Mouse (Mus musculus) brain, embryonic 18.5 days (tissue): ENCODE results near the gene Tec.

Experiments used
- DNase-seq: peaks from one replicate; pipeline ENCODE4 v3.0.0-alpha.2; 2012; ENCODE audit warnings: low read depth, low spot score

Gene Tec

GRCm38 (mm10) chr5:72868091-72868875 is at the start of gene Tec:
Tec (minus strand) TSS chr5:72868483.
- no peak for DNase-seq

GRCm38 (mm10) chr5:72916851-72917250 is 48.6 kb upstream of the Tec start:
- DNase-seq, result no peak

- no peak for DNase-seq
These were observed 47.8 kb upstream of the Tec start for GRCm38 (mm10) chr5:72916048-72916447.

GRCm38 (mm10) chr5:72914633-72915561 is 46.6 kb upstream of the Tec start:
- DNase-seq, result no peak

GRCm38 (mm10) chr5:72913648-72914557 is 45.6 kb upstream of the Tec start, which contains the start of gene Slain2:
Slain2 (plus strand) TSS chr5:72914304.
- DNase-seq, result peak; percentile 83

GRCm38 (mm10) chr5:72911284-72911683 is 43.0 kb upstream of the Tec start:
- no peak for DNase-seq

- DNase-seq, result no peak
These were observed 42.1 kb upstream of the Tec start for GRCm38 (mm10) chr5:72910373-72910772.

- DNase-seq, result no peak
These were observed 41.1 kb upstream of the Tec start for GRCm38 (mm10) chr5:72909363-72909762.

- DNase-seq, result no peak
These were observed 40.1 kb upstream of the Tec start for GRCm38 (mm10) chr5:72908324-72908936.

- no peak for DNase-seq
These were observed 39.1 kb upstream of the Tec start for GRCm38 (mm10) chr5:72907402-72907801.

GRCm38 (mm10) chr5:72904903-72905790 is 36.9 kb upstream of the Tec start:
- no peak for DNase-seq

GRCm38 (mm10) chr5:72902876-72903516 is 34.7 kb upstream of the Tec start:
- no peak for DNase-seq

- DNase-seq, result no peak
These were observed 34.0 kb upstream of the Tec start for GRCm38 (mm10) chr5:72902312-72902711.

GRCm38 (mm10) chr5:72901866-72902265 is 33.6 kb upstream of the Tec start:
- DNase-seq, result no peak

GRCm38 (mm10) chr5:72899255-72899654 is 31.0 kb upstream of the Tec start:
- no peak for DNase-seq

GRCm38 (mm10) chr5:72897998-72898397 is 29.7 kb upstream of the Tec start:
- DNase-seq, result no peak

- no peak for DNase-seq
These were observed 28.4 kb upstream of the Tec start for GRCm38 (mm10) chr5:72896478-72897279.

- no peak for DNase-seq
These were observed 27.0 kb upstream of the Tec start for GRCm38 (mm10) chr5:72895261-72895660.

GRCm38 (mm10) chr5:72893987-72894386 is 25.7 kb upstream of the Tec start:
- DNase-seq, result no peak
